Mouse (Mus musculus) gastrocnemius, postnatal 10 days (tissue): ENCODE data around the gene Nrg3. TPM values are rescaled to one million over a fixed set of nuclear protein-coding genes. Genes with fewer than 3 reads are reported as not detected.

ENCODE experiments used
- DNase-seq: peaks from one replicate; pipeline ENCODE4 v3.0.0; 2021; ENCODE audit warnings: mixed read lengths
- long read RNA-seq, 2 experiments: library from polyadenylated mRNA; stranded (forward); transcript quantifications; one replicate each; pipeline ENCODE4 v2.0.0; 2021
- total RNA-seq, 2 experiments: library from RNA; stranded (reverse); gene quantifications; 2 replicates each; pipeline ENCODE4 v1.2.3; 2021

The Nrg3 gene
- under 1 TPM; 0.14 to 0.20 TPM for total RNA-seq
- long read RNA-seq, experiment 1, result 0 reads
- long read RNA-seq, experiment 2, result 0 reads

DNA sequence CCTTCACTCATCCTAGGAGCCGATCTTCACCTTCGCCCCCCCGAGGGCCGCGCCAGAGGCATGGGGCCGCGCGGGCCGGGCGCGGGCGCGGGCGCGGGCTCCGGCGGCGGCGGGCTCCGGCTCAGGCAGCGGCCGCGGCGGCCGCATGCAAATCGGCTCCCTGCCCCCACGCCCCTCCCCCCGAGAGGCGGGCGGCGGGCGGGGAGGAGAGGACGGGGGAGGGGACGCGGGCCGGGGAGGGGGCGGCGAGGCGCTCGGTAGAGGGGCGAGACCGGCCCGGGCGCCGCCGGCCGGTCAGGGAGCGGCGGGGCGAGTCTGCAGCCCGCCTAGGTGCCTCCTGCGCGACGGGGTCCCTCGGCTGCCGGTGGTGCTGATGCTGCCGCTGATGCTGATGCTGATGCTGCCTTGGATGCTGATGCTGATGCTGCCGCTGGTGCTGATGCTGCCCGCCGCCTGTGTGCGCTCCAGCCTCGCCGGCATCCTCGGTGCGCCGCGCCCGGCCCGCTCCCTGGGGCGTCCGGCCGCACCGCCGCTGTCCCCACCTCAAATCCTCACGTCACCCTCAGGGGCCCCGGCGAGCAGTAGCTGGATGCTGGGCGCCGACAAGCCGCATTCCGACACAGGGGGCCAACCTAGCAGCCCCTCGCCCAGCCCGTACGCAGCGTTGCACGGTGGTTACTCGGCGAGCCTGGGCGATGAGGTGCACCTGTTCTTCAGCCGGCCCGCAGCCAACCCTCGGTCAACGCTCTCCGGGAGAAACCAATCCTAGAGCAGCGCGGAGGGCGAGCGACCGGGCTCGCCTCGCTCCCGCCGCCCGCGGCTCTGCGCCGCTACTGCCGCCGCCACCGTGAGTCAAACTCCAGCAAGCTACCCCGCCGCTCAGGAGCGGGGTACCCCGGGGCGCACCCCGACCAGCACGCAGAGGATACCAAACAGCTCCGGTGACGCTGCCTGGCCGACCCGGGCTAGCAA lies at the start of gene Nrg3:
Nrg3 (minus strand) TSS at position 299 of the 972 bp plus-strand sequence.
- DNase-seq, result no peak

DNA sequence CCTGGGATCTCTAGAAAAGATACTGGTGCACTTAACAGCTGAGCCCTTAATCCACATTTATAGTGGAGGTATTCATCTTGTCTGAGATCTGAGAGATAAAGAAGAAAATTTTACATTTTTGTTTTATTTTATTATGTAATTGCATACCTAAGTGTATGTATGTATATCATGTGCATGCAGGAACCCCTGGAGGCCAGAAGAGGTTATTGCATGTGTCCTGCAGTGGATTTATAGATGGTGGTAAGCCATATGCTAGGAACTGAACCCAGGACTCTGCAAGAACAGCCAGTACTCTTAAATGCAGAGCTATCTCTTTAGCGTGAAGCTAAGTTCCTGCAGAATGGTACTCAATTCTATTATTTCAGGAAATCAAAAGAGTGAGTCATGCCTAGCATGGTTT lies 36.1 kb upstream of the Nrg3 start:
- no peak for DNase-seq

DNA sequence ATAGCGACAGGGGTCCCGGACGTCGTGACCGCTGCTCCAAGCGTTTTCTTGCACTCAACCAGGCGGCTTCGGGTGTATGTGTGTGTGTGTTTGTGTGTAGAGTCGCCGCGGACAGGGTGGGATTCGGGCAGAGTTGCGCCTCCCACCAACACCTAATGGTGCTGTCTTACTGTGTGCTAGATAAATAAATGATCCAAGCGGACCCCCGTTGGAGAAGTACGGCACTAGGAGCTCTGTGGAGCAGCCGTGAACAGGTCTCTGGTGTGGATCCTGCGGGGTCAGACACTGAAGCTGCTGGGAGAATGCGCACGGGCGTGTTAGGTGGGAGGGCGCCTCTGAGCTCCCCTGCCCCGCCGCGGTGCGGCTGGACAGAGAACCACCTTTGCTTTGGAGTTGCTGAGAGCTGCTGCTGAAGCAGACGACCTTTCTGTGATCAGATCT lies 903 bp upstream of the Nrg3 start:
- no peak for DNase-seq

DNA sequence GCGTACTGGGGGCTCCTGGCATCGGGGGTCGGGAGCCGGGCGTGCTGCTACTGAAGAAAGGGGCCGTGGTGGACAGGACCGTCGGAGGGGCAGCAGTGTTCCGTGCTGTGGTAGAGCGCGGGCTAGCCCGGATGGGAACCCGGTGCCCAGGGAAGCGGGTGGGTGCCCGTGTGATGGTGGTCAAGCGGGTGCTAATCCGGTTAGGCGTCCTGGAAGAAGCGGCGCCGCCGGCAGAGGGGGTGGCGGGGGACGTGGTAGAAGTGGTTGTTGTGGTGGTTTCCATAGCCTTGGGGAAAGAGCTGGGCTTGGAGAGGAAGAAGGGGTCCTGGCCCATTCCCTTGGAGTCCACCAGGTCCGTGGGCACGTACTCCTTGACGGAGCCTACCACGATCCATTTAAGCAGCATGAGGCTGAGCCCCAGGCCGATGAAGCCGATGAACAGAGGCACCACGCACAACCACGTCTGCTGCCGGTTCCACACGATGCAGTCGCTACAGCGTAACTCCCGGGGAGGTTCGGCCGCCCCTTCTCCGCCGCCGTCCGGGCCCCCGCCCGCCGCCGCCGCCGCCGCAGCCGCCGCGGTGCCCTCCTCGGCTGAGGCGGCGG lies 639 bp downstream of the Nrg3 start:
- DNase-seq, result no peak

DNA sequence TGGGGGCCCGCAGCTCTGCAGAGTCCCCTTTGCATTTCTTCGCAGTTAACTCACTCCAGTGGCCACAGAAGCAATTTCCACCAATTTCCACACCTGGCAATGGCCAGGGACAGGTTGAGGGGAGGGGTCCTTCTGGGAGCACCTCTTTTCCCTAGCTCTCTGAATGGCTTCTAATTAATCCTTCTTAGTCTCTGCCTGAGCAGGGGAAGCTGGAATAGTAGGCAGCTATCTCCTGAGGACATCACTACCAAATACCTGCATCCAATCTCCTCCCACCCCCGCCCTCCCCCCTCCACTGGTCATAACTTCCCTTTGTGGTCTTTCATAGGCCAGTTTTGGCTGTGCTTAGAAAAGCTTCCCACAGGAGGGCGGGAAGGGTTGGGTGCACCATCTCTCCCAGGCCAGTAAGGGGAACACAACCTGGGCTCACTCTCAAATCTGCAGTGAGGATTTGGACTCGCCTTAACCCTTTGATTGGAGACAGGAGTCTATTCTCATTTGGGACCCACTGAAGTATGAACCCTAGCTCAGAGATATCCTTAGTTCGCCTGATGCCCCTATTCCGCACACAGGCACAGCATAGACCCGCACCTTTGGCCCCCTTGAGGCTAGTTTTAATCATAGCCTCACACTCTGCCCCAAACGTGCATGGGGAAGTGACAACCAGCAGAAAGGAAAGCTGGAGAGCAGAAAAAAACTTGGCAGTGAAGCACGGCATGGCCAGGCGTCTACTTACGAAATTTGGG lies 1.5 kb downstream of the Nrg3 start:
- no peak for DNase-seq

DNA sequence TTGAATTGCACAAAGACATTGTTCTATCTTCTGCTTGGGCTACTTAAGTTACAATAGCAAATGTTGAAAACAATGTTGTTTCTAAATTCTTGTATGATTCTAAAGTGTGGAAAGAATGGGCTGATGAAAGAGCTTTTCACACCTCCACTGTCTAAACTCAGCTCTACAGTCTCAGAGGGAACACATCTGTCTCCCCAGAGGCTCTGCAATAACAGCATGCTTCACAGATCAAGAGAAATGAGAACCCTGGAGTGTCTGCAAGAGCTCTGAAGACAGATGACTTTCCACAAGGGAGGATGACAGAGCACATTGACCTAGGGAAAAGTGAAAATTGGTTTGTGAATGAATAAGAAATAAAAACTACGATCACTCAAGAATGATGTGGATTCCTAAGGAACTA lies 27.4 kb downstream of the Nrg3 start:
- DNase-seq, result no peak

DNA sequence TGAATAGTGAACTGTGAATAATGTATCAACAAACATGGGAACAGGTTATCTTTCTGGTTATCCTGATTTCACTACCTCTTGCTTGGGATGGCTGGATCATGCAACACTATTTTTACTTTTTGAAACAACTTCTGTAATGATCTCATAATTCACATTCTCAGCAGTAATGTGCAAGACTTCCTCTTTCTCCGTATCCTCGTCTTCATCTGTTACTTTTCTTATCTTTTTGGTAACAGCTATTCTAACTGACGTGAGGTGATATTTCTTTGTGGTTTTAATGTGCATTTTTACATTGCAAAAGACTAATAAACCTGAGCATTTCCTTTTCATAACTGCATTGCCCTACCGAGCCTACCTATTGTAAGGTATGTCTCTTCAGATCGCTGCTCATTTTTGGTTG lies 44.4 kb downstream of the Nrg3 start:
- DNase-seq, result no peak

DNA sequence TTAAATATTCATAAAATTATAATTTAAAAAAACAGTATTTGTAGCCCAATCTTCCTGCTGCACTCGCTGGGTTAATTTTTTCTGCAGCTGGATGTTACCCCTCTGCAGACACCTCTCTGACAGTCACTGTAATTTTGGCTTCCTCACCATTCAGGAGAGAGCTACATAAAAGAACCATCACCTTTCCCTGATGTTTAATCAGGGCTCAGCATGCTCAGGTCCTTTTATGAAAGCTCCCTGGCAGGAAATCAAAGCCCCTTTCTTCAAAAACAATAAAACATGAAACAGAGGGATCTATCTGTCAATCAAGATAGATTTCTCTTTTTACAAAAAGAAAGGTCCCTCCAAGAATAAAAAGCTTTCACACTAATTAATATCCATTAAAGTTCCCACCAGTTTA lies 51.0 kb downstream of the Nrg3 start:
- DNase-seq, result no peak

DNA sequence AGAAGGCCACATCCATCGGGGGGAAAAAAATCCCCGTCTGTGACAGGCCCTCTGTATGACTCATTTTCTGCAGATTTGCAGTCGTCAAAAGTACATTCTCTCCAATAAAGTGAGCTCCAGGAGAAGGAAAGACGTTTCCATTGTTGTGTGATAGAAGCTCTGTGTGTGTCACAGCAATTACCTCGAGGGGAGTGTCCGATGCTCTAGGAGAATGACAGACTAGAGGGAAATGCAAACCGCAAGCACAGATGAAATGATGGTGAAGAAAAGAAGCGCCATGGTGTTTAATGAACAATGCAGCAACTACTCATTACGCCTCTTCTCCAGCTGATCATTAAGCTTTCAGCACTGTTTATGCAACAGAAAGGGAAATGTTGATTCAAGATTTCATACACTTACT lies 59.6 kb downstream of the Nrg3 start:
- DNase-seq, result no peak

DNA sequence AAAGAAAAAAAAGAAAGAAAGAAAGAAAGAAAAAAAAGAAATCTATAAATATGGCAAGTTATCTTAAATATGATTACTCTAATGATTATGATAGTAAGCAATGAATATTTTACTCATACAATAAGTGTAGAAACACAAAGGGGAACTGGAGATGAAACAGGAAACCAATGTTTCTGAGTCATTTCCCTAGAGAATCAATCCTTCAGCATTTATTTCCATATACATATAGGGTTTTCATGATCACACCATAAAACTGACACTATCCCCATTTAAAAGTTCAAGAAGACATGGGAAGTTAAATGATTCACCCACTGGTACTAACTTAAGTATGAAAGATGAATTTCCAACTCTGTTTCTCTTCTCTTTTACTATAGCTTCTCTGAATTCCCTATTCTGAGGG lies 86.0 kb downstream of the Nrg3 start:
- DNase-seq, result no peak

DNA sequence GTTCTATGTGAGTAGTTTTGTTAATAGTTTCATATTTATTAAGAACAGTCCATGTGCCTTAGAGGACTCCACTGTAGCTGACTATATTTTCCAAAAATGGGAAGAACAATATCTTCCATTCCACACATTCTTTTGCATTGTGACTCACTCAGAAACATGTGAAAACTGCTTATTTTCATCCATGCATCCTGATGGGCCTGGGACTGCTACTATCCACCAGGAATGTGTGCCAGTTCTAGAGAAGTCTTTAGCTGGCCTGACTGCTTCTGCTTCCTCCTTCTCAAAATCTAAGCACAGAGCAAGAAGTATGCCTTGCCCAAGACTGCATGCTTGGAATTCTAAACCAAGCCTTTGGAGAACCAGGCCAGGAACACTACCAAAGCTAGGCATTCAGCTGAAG lies 91.6 kb downstream of the Nrg3 start:
- no peak for DNase-seq

DNA sequence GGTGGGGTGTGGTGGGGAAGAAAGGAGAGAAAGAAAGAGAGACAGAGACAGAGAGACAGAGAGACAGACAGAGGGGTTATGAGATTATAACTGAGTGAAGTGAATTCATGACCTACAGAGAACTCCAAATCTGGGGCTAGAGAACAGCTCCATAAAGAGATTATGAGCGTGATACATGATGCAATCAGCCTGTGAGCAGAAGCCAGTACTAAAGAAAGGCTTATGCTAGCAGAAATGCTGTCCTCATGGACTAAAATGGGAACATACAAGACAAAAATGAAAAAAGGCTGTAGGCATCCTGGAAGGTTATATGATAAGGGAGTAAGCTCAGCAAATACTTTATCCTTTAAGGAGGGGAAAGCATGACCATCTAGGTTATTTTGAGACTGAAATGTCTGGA lies 99.7 kb downstream of the Nrg3 start:
- no peak for DNase-seq

DNA sequence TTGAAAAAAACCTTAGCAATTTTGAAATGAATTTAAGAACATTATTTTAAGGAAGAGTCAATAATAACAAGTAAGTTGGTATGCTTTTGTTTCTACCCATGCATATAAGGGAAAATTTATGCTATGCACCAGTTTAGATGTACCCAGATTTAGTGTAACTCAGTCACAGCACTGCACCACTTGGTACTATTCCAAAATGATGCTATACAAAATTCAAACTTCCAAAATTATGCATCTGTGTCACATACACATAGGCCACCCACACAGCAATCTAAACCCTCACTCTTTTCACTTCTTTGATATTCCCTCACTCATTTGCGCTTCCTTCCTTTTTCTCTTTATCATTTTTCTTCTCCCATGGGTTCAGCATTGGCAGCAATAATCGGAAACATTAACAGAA lies 116.6 kb downstream of the Nrg3 start:
- DNase-seq, result no peak

DNA sequence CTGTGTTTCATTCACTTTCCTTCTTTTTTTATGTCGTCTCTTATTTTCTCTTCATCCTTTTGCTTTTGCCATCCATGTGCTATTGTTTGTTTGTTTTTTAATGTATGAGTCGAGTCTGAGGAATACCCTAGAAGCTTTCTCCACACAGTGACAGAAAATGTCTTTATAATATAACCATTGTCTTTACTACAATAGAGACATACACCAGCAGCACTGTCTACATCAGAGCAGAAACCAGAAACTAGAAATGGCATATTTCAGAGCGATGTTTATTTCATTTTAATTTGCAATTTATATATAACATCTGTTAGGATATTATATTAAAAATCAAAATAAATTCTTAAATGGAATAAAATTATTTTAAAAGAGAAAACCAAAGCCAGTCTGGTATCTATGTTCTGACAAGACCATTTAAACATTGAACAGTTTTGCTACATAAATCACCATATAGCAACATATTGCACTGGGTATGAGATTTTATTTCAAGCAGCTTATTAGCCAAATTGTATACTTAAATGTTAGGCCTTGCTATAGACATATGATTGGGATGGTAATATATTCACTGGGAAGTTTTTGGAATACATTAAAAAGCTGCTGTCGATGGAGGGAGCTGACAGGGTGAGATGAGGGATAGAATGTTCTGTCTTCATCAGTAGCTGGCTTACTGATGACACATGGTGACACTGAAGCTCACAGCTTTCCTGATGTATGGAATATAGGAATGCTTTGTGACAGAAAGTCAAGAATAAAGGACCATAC lies 120.7 kb downstream of the Nrg3 start:
- no peak for DNase-seq

DNA sequence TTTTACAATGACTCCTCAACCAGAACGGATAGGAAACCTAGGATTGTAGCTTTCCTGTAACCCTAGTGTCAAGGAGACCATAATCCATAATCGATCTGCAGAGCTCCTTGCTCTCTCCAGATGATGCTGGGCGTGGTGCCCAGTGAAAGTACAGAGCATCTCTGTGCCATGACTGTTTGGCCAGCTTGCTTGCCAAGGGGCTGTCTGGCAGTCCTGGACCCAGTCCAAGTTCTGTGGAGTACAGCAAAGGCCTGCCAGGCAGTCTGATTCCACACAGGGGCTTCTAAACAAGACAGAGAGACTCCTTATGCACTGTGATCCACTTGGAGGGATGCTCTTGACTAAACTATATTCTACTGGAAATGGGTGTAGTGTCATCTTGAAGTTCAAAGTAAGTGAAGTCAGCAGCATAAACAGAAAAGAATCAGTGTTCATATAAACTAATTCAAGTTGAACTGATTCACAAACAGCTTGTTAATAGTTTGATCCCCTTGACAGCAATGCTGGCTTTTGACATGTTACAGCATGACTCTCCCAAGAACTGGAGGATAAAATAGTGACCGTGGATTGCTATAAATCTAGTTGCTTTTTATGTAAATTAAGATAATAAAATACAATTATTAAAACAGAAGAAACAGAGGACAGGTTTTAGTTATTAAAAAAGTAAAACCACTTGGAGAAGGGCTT lies 155.3 kb downstream of the Nrg3 start:
- no peak for DNase-seq

DNA sequence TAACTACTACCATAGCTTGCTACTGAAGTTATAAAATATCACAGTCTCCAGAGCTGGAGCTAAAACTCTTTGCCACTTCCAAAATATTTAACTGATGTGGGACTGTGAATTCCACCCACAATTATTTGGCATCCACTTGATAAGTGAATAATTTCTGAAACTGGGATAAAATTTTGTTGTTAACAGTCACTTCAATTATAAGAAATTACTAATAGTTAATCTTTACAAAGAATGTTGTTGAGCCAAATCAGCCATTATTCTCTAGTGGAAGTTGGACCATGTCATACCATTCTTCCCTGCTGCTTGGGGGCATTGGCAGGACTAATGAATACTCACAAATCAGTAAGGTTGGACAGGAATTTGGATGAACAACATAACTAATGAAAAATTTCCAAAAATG lies 158.8 kb downstream of the Nrg3 start:
- no peak for DNase-seq

DNA sequence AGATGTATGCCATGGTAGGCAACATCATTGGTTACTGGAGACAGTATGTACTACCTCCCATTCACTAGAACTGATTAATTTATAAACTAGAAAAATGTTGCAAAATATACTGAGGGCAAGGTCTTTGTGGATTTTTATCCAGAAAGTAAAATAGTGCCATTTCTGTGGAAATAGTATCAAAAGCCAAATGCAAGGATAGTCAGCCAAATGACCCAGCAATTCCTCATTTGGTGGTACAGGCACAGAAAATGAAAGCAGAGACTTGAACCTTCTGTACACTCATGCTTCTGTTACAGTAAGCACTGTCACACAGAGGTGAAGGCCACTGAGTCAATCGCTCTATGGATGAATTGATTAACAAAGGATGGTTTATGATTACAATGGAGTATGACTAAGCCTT lies 207.8 kb downstream of the Nrg3 start:
- DNase-seq, result no peak

DNA sequence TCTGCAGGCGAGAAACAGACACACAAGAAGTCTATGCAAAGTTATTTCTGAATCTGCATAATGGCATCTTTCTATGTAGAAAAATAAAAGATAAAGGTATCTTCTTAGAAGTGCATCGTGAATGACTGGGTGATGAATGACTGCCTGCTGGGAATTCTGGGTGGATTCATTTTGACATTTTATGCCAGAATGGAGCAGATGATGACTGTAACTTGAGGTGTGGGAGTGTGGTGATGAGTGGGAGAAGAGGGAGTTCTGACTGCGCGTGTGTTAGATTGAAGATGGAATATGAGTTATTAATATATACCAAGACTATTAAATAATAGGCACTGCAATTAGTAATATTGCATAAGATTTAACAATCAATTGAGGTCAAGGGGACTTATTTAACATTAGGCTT lies 208.5 kb downstream of the Nrg3 start:
- no peak for DNase-seq

DNA sequence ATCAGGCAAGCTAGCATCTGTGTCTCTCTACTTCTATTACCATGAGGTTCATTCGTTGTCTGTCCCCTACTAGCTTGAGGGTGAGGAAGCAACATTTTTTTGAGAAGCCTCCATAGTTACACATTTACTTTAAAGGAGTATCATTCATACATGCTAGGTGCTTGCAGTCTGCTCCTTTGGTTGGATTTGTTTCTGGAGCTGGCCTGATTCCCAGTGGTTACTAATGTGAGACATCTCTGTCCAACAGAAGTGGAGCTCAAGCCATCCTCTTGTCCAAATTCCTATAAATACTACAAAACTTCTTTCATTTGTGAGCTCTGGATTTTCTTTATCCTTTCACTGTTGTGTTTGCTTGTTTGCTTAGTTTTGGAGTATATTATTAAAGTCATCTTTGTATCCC lies 211.9 kb downstream of the Nrg3 start:
- DNase-seq, result no peak

DNA sequence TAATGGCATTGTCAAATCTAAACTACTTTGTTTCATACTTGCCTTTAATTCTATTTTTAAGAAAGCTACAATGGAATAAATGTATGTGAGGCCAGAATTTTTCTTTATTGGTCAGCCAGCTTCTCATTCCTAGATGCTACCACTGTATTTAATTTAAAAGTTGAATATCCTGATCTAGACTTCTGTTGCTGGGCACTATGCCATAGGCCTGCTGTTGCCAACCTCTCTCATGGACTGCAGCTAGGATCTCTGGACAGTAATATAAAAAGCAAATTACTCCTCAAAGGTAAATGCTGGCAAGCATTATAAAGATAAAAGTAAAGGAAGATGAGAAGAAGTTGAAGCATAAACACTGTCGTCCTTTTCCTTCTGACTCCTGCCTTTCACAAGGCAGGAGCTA lies 217.5 kb downstream of the Nrg3 start:
- DNase-seq, result no peak

DNA sequence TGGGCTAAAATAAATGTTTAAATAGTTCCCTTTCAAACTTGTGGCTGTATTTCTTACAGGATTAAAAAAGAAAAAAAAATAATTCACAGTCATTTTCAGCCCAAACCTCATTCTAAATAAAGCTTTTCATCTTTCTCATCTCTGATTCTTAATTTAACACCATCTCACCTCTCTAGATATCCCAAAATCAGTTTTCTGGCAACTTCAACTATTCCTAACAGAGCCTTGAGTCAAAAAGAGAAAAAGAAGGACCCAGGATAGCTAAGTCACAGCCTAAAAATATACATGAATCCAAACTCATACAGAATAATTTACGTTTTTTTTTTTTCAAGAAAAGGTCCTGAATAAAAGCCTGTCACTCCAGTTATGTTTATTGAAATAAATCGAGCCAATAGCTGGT lies 232.6 kb downstream of the Nrg3 start:
- no peak for DNase-seq

DNA sequence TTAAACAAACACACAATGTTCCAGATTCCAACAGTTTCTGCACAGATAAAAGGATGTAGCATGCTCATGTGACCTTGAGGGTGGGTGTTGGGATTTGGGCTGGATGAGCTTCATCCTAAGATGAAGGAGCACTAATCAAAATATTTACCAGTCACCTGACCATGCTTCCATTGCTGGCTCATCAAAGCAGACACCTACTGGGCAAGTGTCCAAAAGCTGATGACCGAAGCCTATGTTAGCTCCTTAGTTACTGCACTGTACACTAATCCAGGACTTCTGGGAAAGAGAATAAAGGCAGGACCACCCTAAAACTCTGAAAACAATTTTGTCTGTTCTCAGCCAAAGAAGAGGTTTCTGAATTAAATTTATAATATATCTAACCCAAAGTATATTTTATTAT lies 261.4 kb downstream of the Nrg3 start:
- no peak for DNase-seq
